Mouse (Mus musculus) mouse embryonic stem cell (cell line): ENCODE measurements at regions not wholly inside any gene's neighbourhood (a gene's known extent, or its start where the extent isn't known, plus 50 kb on each side); places are given as distances from the start of the nearest gene placed in this dataset.

Source experiments
- in situ Hi-C, 2 experiments: fragments of 300-500 bp; cut with MboI; formaldehyde crosslinking; loops; 1 replicate in 1 of 2; 3 replicates in 1 of 2; pipeline ENCODE4 v1.14.3; 2019 to 2020; ENCODE audit warnings: low sequenced_read_pairs in 2 of 2, low pct_unique_long_range_greater_than_20kb in 1 of 2, mixed read lengths in 1 of 2; ENCODE audit not compliant: unreplicated experiment in 1 of 2

DNA sequence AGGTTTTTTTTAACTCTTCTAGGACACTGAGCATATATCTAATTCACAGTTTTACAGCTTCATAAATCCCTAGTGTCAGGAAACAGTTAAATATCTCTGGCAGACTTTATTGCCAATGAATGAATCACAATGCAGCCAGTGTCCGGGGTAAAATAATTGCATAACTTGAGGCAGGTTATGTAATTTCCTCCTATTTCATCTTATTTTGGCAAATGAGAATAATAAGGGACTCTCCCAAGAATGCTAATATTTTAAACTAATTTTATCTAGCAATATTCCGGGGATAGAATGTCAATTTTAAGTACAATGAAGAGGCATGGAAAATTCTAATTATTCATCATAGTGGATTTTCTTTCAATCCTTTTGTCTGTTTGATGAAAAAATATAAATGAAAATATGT, 2740.6 kb downstream of the Gm37988 start:
- in situ Hi-C loops: no loop called here

DNA sequence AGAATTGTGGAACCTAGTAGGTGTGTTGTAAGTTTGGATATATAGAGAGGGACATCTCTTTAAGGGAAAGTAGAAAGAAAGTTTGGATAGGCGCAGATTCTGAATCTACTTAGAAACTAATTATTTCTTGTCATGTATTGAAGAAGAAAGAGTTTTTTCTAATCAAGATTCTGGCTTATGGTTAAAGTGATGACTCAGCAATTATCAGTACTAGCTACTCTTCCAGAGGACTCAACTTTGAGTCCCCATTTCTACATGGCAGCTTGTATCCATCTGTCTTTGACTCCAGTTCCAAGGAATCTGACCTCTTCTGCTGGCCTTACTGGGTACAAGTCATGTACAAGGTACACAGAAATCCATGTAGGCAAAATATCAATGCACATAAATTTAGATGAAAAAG, 2767.1 kb downstream of the Gm37988 start:
- in situ Hi-C loops: loop anchor here (25.0 kb wide), 1 partner anchor 188 kb away; no protein-coding TSS in a partner anchor

DNA sequence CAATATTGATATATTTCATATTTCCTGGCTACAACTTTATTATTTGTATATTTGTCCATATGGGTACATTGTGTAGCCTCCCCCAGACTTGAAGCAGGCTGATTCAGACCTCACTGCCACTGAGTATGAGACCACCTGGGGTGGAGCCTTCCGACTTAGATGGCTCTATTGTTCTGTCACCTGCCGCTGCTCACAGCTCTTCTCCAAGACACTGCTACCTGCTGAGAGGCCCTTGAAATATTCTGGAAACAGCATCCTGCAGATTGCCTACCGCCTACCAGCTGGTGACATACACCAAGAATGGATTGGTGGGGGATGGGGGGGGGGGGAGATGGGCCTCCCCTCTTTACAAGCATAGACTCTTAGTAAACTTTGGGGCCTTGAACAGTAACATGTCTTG, 2778.7 kb downstream of the Gm37988 start:
- in situ Hi-C loops: no loop called here

DNA sequence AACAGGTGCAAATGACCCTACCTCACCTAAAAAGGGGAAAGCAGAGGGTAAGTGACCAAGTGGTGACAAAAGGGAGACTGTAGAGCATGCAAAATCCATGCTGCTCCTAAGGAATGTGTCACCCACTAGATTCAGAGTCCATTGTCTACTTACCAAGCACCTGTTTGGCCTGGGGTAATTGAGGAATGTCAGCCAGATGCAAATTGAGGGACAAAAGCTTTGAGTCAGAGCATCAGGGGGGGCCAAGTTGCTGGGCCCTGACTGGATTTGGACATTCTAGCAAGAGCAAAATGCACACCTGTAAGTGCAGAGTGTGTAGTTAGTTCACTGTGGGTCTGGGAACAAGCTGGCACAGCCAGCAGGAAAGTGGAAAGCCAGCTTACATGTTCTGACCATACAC, 2783.6 kb downstream of the Gm37988 start:
- in situ Hi-C loops: no loop called here
